Mouse (Mus musculus) gastrocnemius, postnatal 36 days (tissue): Measurements from ENCODE around the gene Zfp213. TPM values are rescaled to one million over a fixed set of nuclear protein-coding genes. Genes with fewer than 3 reads are reported as not detected.
"Not testable (repeated sequence)": the region's sequence is repeated elsewhere in the genome, so short reads cannot be mapped to it uniquely, and the experiment has no call there.

ENCODE experiments used
- DNase-seq, 2 experiments: peaks; one replicate each; pipeline ENCODE4 v3.0.0; 2022
- intact Hi-C: fragments of 180-260 bp; cut with DNase I; formaldehyde crosslinking; loops from one replicate; pipeline ENCODE4 v1.15.1; 2025
- total RNA-seq, 2 experiments: library from RNA; stranded (reverse); gene quantifications; 2 replicates each; pipeline ENCODE4 v1.2.3; 2021

Zfp213 gene
- total RNA-seq, 2 experiments from 2014 or later = 1.8 TPM

GRCm38 (mm10) chr17:23522941-23523732 lies 40.9 kb downstream of the Zfp213 start:
- DNase-seq, intact Hi-C loops: not testable (repeated sequence)

- no peak for DNase-seq
- intact Hi-C loops = no loop called here
Measured at GRCm38 (mm10) chr17:23518701-23519423, 45.2 kb downstream of the Zfp213 start.

Other genes starting within 250 kb of the Zfp213 start
- not detected for gene Vmn2r115, start 220.5 kb downstream of the Zfp213 start, total RNA-seq
- not detected for gene Vmn2r116, start 179.6 kb downstream of the Zfp213 start, total RNA-seq
- not detected for gene Vmn2r117, start 84.5 kb downstream of the Zfp213 start, total RNA-seq
- gene Zfp13, start 35.2 kb upstream of the Zfp213 start, total RNA-seq = 1 to 10 TPM; 1.5 to 1.8 TPM
- not detected for gene Zscan10, start 36.6 kb upstream of the Zfp213 start, total RNA-seq
- not detected for gene Mmp25, start 81.0 kb upstream of the Zfp213 start, total RNA-seq
- not detected for gene Bicdl2, start 96.3 kb upstream of the Zfp213 start, total RNA-seq
- 100 to 1,000 TPM; 125 TPM for gene Hcfc1r1, start 109.4 kb upstream of the Zfp213 start, total RNA-seq
- gene Thoc6, start 109.6 kb upstream of the Zfp213 start, total RNA-seq = 1 to 10 TPM; 7.6 to 9.2 TPM
- 10 to 100 TPM; 38.1 to 49.0 TPM for gene Tnfrsf12a, start 113.2 kb upstream of the Zfp213 start, total RNA-seq
- not detected for gene Cldn6, start 115.0 kb upstream of the Zfp213 start, total RNA-seq
- not detected for gene Cldn9, start 119.8 kb upstream of the Zfp213 start, total RNA-seq
- gene 1520401A03Rik, start 158.5 kb upstream of the Zfp213 start, total RNA-seq = not detected
- gene Pkmyt1, start 162.1 kb upstream of the Zfp213 start, total RNA-seq = under 1 TPM; 0.52 to 0.64 TPM
- 1 to 10 TPM; 3.6 to 4.0 TPM for gene Paqr4, start 176.6 kb upstream of the Zfp213 start, total RNA-seq
- gene Kremen2, start 181.6 kb upstream of the Zfp213 start, total RNA-seq = not detected
- gene Flywch1, start 207.4 kb upstream of the Zfp213 start, total RNA-seq = 10 to 100 TPM; 34.3 to 38.0 TPM
- under 1 TPM in 1 of 2 experiments, not detected in 1; 0.46 TPM for gene Flywch2, start 221.8 kb upstream of the Zfp213 start, total RNA-seq
- 100 to 1,000 TPM; 153 to 189 TPM for gene Srrm2, start 226.3 kb upstream of the Zfp213 start, total RNA-seq